Mouse (Mus musculus) adipocyte (in vitro differentiated cells): ENCODE measurements around the gene Eif3d.
A peak's percentile ranks its signal among the peaks of the same experiment; 100 is the strongest.
"Not testable (repeated sequence)": the region's sequence is repeated elsewhere in the genome, so short reads cannot be mapped to it uniquely, and the experiment has no call there.

Experiments used
- DNase-seq: peaks from one replicate; pipeline ENCODE4 v3.0.0-alpha.2; 2016; ENCODE audit warnings: low spot score

The Eif3d gene

DNA sequence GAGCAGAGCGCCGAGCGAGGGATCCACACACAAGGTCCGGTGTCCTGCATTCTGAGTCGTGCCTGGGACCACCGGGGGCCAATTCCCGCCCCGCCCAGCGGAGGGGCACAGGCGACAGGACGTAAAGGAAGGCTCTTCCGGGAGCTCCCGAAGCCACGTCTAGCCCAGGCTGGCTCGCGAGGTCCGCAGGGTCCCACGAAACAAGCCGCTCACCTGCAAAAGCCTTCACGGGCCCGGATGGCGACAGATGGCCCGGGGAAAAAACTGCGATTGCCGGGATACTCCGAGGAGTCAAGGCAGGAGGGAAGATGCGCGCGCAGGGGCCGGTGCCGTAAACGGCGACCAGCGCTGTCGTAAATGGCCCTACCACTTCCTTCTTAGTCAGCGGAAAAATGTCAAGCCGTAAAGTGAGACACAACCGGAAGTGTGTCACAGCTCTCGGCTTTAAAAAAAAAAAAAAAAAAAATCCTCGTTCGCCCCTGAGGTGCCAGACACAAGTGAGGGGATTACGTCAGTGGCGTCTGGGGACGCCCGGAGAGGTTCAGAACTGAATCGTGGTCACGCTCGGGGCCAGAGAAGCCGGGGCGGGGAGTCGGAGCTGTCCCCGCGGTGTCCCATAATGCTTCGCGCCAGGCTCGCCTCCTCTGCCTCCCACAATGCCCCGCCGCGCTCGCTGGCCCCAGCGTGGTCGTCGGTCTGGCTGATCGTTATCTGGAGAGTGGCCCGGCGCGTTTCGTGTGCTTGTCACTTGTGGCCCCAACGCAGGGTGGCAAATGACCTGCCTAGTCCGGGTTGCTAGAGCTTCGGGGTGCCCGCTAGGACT, at the start of gene Eif3d:
Gene Eif3d, minus strand, starts transcription at position 344 of the 823 bp plus-strand sequence.
- peak; percentile 95 for DNase-seq

DNA sequence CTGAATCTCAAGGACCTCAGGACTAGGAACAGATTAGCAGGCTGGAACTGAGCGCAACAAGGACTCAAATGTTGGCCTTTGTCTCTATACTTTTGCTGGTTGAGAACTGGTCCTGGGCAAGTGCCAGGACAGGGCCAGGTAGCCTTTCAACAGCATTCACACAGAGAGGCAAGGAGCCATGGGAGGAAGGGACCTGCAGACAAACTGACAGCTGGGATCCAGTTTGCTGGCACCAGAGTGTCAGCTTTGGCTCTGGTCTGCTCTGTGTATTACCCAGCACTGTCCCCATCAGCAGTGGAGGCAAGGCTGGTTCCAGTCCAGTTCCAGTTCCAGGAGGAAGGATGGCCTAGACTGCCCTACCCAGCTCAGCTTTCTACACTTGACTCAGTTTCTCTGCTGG, 43.4 kb upstream of the Eif3d start:
- no peak for DNase-seq

DNA sequence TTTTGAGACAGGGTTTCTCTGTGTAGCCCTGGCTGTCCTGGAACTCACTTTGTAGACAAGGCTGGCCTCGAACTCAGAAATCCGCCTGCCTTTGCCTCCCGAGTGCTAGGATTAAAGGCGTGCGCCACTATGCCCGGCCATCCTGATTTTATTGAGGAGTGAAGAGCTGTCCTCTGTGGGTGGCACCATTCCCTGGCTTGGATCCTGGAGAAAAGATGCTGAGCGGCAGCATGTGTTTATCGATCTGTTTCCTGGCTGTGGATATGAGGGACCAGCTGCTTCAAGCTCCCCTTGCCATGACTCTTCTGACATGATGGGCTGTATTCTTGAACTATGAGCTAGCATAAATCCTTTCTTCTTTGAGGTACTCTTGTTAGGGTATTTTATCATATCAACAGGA, 37.6 kb upstream of the Eif3d start:
- not testable (repeated sequence) for DNase-seq

DNA sequence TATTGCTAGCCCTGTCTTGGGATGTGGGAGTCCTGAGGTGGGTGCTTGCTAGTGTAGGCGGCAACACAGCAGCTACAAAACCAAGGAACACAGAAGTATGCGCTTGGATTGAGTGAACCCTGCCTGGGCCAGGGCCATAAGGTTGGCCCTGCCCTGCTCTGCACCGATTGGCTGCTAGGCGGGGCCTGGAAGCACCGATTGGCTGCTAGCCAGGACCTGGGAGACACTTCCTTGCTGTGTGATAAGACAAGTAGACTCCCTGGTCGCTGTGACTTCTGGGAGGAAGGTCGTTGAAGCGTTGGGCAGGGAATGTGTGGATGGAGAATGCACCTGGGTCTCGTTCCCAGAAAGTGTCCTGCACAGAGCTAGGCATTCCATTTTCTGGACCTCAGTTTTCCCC, 33.3 kb upstream of the Eif3d start:
- DNase-seq, result peak; percentile 17

DNA sequence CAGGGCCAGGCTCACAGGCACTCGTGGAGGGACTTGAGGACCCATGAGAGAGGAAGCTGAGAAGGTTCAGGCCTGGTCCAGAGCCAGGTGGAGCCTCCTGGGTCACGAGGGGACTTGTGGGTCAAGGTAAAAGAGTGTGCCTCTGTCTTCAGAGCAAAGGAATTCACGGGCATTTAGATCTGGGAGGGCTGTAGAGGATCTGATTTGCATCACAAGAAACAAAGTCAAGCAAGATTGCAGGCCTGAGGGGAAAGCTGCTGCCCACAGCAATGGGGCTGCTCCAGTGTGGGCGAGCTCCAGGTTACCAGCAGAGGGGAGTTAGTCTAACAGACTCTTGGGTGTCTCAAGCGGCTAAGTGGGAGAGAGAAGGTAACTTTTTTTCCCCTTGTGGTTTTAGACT, 30.8 kb upstream of the Eif3d start:
- no peak for DNase-seq

DNA sequence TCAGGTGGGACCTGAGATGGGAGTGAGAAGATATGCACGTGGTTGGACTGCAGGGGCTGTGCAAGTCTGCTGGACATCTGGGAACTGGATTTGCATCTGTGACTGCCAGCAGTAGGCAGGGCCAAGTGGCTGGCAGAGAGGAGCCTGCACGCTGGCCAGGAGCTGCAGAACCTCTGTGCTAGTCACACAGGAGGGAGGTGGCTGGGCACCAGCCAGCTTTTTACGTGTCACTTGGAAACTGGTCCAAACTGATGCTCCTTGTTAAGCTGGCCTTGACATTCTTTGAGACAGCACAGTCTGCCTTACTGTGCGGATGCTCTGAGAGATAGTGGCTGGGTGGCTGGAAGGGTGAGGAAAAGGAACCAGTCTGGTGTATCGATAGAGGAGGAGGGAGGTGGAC, 17.9 kb upstream of the Eif3d start:
- DNase-seq, result peak; percentile 87

DNA sequence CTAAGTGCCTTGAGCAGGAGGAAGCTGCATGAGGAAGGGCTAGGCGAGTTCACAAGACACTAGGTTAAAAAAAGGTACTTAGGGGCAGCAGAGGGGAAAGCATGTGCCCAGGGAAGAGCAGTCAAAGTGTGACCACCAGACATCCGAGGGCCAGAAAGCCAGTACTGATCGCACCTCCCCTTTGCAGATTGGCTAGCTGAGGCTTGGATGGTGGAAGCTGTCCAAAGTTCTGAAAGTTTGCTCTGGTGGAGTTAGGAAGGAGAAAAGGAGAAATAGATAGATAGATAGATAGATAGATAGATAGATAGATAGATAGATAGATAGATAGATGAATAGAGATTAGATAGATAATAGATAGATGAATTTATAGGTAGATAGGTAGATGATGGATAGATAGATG, 12.8 kb upstream of the Eif3d start:
- DNase-seq, result peak; percentile 47

DNA sequence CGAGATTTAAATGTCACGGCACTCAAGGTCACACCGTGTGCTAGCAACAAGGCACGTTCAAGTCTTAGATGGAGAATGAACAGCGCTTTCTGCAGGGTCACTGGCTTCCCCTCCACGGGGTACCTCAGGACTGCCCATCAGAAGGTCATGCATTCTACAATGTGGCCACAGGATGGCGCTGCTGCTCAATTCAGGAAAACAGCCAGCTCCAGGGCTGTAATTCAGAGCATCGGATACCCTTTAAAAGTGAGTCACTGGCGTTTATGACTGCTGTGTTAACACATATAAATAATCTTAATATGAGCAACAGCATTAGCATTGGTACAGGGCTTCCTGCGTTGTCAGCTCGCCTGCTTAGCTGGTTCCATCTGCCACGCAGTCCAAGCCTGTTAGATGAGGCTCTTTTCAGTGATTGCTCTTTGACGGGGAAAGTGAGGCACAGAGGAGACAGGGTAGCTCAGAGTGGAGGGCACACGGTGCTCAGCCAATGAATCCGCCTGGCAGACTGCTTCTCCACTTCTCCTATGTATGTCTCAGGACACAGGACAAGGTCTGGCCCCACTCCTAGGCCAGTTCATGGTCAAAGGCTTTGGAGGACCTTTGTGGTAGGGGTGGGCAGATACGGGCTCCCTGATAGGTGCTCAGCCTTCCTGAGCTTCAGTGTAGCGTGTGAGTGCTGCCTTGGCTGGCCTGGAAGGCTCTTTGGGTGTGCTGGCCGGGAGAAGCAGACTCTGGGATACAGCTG, 11.8 kb upstream of the Eif3d start:
- peak; percentile 69 for DNase-seq

GRCm38 (mm10) chr15:77981181-77981680, 10.6 kb upstream of the Eif3d start:
- DNase-seq, result no peak

- no peak for DNase-seq
Measured at GRCm38 (mm10) chr15:77979427-77979865, 8.8 kb upstream of the Eif3d start.

GRCm38 (mm10) chr15:77977663-77978062, 7.0 kb upstream of the Eif3d start:
- no peak for DNase-seq

DNA sequence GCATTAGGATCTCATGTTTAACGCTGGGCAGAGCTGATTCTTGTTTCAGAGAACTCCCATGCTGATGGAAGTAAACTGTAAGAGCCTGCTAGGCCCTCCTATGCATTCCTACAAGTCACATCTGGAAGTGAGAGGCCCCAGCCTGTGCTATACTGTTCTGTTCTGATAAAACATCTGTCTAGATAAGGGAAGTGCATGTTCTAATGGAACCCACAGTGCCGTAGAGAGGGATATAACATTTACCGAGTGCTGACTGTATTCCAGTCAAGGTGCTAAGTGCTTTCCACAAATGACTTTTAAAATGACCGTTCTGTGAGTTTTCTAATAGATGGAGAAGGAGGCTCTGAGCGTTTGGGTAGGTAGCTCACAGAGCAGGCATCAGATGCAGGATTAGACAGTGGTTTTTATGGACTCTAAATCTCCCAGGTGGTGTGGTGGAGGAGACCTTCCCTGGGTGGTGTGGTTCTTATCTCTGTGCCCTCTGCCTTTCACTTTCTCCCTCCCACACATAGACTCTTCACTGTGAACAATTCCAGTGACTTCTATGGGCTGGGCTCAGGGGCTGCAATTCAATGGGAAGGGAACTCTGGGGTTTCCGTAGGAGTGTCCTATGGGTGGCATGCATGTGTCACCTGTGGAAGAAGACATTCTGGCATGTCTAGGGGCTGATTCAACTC, 3.7 kb upstream of the Eif3d start:
- no peak for DNase-seq

GRCm38 (mm10) chr15:77969940-77970469, 608 bp downstream of the Eif3d start:
- DNase-seq, result peak; percentile 54

DNA sequence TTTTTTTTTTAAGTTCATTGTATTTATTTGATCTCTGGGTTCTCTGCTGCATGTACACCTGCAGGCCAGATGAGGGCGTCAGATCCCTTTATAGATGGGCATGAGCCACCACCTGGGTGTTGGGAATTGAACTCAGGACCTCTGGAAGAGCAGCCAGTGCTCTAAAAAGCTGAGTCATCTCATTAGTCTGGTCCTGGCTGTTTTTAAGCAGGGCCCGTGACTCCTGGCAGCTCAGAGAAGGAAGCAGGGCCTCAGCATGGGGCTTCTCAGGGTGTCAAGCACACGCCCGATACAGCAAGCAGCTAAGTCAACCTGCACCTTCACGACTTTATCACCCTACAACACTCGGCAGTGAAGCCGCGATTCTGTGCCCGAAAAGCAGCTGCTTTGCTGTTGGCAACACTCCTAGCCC, 5.5 kb downstream of the Eif3d start:
- no peak for DNase-seq

DNA sequence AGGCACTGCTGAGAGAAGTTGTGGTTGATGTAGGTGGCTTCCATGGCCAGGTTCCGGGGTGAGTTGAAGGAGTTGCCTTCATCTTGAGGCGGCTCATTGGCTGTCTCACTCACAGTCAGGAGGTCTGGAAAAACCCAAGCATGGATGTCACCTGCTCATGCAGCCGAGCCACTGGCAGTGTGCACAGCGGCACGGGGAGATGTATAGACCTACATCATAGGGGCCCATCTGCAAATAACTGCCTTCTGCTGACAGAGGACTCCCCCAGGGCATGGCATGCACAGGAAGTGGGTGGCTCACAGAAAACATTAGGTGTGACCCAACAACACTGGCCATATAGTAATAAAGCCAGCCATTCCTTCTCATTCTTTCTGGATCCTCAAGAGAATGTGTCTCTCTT, 8.2 kb downstream of the Eif3d start:
- DNase-seq, result no peak

DNA sequence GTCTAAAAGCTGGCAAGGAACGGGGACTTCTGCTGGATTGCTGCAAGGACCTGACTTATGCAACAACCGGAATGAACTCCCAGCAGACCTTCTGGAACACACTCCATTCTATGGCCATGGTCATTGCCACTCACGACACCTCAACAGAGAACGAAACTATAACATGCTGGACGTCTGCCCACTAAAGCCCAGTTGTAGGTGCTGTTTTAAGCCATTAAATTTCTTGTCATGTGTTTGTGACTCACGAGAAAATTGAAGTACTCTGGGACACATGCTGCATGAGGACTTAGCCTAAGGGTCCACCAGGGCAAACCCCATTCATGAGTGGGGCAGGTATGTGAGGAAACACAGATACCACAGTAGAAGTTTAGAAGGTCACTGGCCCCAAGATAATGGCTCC, 9.9 kb downstream of the Eif3d start:
- DNase-seq, result peak; percentile 37

- no peak for DNase-seq
Measured at GRCm38 (mm10) chr15:77958071-77958470, 12.5 kb downstream of the Eif3d start.

- no peak for DNase-seq
Measured at GRCm38 (mm10) chr15:77957625-77958024, 13.0 kb downstream of the Eif3d start.

- no peak for DNase-seq
Measured at GRCm38 (mm10) chr15:77956404-77956901, 14.2 kb downstream of the Eif3d start, which contains the start of gene Foxred2. Foxred2 (minus strand) TSS chr15:77956722.

DNA sequence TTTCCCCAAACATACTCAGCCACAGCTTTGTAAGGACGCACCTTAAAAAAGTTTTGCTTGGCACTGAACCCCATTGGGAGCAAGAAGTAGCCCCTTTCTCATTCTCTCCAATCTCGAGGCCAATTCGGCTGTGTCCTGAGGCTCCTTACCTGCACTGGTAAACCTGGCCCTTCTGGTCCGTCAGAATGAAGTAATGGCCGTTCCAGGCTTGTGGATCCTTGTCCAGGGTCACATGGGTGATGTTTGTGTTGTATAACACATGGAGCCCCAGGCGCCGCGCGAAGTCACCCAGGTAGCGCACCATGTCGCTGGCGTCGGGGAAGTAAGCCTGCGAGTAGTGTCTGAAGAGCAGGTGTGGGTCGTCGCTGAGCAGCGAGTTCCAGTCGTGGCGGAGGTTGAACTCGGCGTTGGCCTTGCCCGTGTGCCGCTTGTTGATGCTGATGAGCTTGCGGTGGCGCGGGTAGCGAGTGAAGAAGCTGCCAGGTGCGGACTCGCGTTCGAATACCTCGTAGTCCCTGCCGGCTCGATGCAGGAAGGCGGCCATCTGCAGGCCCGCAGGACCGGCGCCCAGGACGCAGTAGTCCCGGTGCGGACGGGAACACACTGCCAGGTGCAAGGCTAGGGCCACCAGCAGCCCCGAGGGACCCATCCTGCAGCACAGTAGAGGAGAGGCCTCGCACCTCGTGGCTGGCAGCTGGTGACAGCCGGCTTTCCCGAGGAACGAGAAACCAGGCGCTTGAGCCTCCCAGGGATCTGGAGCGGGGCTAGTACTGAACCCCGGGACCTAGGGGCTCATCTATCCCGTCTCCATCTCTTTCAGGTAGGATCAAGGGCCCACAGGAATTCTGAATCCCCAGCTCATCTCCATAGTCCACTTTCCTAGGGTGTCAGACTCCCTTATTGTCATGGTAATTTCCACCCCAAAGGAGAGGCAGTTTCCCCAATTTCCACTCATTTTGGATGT, 14.9 kb downstream of the Eif3d start:
- no peak for DNase-seq

DNA sequence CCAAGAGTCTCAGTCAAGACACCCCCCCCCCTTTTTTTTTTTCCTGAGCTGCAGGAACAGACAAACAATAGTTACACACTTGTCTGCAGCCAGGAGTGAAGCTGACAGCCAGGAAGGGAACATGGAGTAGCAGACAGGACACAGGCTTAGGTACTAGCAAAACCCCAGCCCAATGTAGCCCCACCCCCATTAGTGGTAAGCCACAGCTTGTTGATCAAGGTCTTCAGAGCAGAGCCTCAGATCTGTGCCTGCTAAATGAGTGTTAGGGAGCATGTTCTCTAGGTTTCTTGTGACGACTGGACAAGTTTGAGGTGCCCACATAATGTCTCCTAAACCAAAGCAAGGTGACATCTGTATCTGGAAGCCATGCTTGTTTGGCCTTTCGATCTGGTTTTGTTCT, 16.3 kb downstream of the Eif3d start:
- DNase-seq, result no peak
